Mouse (Mus musculus): ENCODE data around the gene Aars2.
A peak's percentile ranks its signal among the peaks of the same experiment; 100 is the strongest.

The Aars2 gene

DNA sequence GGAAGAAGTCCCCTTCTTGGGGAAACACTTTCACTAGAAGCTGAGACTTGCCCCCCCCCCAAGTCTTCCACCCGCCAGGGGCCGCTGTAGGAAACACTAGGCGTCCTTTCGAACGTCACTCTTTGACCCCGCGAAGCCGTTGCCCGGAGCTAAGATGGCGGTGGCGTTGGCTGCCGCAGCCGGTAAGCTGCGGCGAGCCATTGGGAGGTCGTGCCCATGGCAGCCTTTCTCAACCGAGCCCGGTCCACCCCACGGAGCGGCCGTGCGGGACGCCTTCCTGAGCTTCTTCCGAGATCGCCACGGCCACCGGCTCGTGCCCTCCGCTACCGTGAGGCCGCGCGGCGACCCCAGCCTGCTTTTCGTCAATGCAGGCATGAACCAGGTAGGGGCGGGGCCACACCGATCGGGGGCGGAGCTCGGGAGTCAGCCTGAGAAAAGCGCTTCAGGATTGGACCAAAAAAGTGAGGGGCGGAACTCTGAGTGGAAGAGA lies at the start of gene Aars2:
Gene Aars2 (plus strand): TSS at position 142 of the 490 bp plus-strand sequence.
- peak; percentile 97 for DNase-seq (ENCODE audit: low read depth, low spot score)

- peak; percentile 94 for DNase-seq (ENCODE audit: low read depth, low spot score)
These were observed 49.2 kb upstream of the Aars2 start for GRCm38 (mm10) chr17:45457487-45457886.

DNA sequence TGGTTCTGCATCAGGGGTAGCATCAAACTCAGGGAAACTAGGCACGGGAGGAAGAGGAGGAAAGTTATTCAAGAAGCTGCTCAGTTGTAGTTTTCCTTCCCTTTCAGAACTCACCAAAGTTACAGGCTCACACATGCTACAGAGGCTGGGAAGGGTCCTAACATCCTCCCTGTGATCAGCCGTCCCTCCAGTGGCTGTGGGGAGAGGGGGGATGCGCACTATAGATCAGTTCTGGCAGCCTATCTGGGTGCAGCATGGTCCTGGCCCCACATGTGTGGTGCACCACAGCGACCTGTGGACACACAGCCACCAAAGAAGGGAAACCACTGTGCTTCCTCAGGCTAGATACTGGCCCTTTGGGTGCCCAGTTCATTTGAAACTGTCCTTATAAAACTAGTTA lies 48.1 kb upstream of the Aars2 start:
- DNase-seq (ENCODE audit: low read depth, low spot score), result peak; percentile 53

DNA sequence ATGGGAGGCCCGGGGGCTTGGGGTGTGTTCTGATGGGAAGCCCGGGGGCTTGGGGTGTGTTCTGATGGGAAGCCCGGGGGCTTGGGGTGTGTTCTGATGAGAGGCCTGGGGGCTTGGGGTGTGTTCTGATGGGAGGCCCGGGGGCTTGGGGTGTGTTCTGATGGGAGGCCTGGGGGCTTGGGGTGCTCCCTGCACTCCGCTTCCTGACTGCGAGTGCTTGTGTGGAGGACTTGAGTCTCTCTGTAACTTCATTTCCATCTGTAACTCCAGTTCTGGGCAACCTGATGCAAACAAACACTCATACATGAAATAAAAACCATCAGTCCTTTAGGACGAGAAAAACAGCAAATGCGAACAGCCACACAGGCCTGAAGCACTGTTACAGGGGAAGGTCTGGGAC lies 47.6 kb upstream of the Aars2 start:
- DNase-seq (ENCODE audit: low read depth, low spot score), result no peak

DNA sequence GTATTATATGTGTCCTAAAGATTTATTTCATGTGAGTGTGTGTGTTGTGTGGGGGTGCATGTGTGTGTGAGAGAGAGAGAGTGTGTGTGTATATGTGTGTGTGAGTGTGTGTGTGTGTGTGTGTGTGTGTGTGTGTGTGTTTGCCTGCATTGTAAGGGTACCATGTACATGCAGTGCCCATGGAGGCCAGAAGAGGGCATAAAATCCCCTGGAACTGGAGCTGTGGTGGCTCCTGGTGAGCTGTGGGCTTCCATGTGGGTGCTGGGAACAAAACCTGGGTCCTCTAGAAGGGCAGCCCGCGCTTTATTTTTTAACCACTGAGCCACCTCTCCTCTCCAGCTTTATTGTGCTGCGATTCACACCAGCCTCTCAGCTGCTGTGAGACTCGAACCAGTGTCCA lies 44.1 kb upstream of the Aars2 start:
- DNase-seq (ENCODE audit: low read depth, low spot score), result peak; percentile 79

GRCm38 (mm10) chr17:45464255-45464654 lies 42.4 kb upstream of the Aars2 start:
- peak; percentile 59 for DNase-seq (ENCODE audit: low read depth, low spot score)

- peak; percentile 61 for DNase-seq (ENCODE audit: low read depth, low spot score)
These were observed 39.9 kb upstream of the Aars2 start for GRCm38 (mm10) chr17:45466701-45467100.

DNA sequence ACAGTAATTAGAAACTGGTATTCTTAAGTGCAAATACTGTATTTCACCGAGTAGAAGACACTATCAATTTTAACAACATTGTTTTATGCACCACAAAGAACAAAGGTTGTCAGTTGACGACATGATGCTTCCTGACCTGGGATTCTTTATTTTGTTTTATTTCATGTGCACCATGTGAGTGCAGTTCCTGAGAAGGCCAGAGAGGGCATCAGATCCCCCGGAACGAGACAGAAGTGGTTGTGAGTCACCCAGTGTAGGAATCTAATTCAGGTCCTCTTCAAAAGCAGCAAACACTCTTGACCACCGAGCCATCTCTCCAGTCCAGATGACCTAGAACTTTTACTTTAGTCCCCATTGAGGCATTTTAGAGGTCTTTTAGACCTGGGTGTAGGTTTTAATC lies 38.3 kb upstream of the Aars2 start:
- peak; percentile 76 for DNase-seq (ENCODE audit: low read depth, low spot score)

GRCm38 (mm10) chr17:45470726-45471125 lies 35.9 kb upstream of the Aars2 start:
- DNase-seq (ENCODE audit: low read depth, low spot score), result no peak

- DNase-seq (ENCODE audit: low read depth, low spot score), result peak; percentile 62
These were observed 33.0 kb upstream of the Aars2 start for GRCm38 (mm10) chr17:45473667-45474066.

DNA sequence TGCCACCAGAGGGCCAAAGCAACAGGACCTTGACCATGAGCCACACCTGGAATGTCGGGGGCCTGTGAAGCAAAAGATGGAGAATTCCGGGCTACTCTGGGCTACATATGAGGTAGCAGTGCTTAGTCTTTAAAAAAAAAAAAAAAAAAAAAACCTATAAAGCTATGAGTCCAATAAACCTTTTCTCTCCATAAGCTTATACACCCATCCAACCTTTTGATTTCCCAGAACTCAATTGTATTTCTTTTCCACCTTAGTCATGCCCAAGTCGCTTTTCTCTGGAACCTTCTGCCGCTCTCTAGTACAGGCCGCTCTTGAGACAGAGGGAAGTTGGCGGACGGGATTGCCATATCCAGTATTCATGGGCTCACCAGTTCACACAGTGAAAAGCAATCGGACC lies 32.5 kb upstream of the Aars2 start:
- no peak for DNase-seq (ENCODE audit: low read depth, low spot score)

- peak; percentile 99 for DNase-seq (ENCODE audit: low read depth, low spot score)
These were observed 31.8 kb upstream of the Aars2 start, which contains the start of gene Spats1 for GRCm38 (mm10) chr17:45474669-45475465. Spats1 (minus strand) TSS chr17:45475415.

DNA sequence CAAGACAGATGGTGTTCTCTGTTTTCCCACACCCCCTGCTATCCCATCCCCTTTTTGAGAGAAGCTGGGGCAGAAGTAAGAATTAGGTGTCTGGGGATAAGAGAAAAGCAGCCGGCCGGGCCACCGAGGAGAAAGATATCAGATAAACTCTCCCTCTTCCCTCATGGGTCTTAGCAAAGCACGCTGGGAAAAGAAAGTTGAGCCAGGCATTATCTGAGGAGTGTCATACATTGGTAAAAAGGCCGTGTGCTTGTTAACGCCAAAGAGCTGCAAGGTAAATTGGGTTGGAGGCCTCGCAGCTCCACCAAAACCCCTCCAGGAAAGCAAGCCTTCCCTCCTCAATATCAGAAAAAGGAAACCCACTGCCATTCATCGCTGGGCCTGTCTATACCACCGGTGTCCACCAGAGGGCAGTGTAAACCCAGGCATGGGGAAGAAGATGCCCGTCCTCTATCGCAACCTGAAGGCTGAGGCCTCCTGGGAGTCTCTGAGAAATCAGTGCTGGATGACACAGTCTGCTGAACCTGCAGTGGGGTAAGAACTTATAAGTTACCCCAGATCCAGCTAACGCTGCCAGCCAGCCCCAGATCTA lies 28.3 kb upstream of the Aars2 start:
- peak; percentile 89 for DNase-seq (ENCODE audit: low read depth, low spot score)

DNA sequence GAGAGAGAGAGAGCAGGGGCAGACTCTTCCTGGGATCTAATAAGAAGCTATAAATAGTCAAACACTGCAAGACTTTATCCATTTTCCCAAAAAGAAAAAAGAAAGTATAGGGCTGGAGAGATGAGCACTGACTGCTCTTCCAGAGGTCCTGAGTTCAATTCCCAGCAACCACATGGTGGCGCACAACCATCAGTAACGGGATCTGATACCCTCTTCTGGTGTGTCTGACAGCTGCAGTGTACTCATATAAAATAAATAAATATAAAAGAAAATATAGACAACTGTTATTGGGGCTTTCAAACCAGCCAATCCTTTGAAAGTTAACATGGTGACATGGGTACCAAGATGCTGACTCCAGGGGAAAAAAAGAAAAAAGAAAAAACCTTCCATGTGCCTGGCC lies 26.2 kb upstream of the Aars2 start:
- peak; percentile 54 for DNase-seq (ENCODE audit: low read depth, low spot score)

GRCm38 (mm10) chr17:45485581-45485980 lies 21.1 kb upstream of the Aars2 start:
- DNase-seq (ENCODE audit: low read depth, low spot score), result no peak

DNA sequence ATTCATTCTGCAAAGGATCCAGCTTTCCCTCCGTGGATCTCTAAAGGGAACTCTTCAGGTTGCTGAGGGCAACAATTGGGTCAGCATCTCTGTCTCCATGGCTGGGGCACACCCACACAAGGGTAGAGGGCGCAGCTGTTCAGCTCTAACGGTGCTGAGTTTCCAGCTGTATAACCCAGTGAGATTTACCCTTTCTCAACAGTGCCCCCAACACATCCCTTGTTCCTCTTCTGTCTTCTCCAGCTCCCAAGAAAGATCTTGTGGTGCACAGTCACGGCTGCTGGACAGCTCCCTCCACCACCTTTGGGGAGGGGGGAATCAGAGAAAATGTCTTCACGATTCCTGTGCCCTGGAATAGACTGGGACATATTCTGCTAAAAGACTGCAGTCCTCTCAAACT lies 19.4 kb upstream of the Aars2 start:
- peak; percentile 39 for DNase-seq (ENCODE audit: low read depth, low spot score)

- DNase-seq (ENCODE audit: low read depth, low spot score), result no peak
These were observed 18.1 kb upstream of the Aars2 start for GRCm38 (mm10) chr17:45488321-45489254.

DNA sequence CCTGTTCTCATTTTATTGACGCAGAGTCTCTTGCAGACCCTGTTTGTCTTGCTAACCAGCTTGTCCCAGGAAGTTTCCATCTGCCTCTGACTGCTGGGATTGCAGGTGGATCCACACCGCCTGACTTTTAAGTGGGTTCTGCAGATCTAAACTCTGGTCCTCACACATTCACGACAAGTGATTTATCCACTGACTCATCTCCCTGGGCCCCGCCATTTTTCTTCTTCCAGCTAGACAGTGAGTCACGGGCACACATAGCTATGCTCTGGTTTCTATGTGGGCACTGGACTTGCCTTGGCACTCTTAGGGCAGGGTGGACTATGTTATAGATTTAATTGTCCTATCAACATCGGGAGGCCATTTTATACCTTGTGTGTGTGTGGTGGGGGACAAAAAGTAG lies 16.9 kb upstream of the Aars2 start:
- DNase-seq (ENCODE audit: low read depth, low spot score), result no peak

- DNase-seq (ENCODE audit: low read depth, low spot score), result no peak
These were observed 16.0 kb upstream of the Aars2 start for GRCm38 (mm10) chr17:45490532-45491154.

GRCm38 (mm10) chr17:45495398-45495797 lies 11.2 kb upstream of the Aars2 start:
- DNase-seq (ENCODE audit: low read depth, low spot score), result peak; percentile 93

DNA sequence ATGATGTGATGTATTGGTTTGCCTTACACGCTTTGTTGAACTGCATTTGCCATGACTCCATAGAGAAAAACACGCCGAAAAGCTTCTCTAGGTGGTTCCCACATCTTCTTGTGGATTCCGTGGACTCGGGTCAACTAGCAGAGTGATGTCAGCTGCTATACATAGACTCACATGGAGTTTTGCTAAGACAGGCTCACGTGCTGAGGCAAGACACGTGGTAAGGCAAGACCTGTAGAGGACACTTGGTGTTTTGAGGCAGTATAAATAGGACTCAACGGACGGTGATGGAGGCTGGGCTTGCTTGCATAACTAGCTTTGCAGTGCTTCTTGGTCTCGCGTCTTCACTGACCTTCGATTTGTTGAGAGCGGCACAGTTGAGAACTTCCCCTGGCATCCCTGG lies 8.2 kb upstream of the Aars2 start:
- DNase-seq (ENCODE audit: low read depth, low spot score), result no peak
